ENCODE assay signal across 8 mouse cellular contexts in genomic region chr11:51650261-51650660, GRCm38 (mm10). TPM values are rescaled to one million over a fixed set of nuclear protein-coding genes. Genes with fewer than 3 reads are reported as not detected.
DNase-seq lines count a peak whose midpoint lies in the region; ATAC-seq and TF ChIP-seq lines count a peak whose summit lies in the region.

No protein-coding gene starts in this region.

- H3K4me3 ChIP-seq in kidney, embryonic 14.5 days (ENCODE audit: low read length): peak overlapping the region; percentile 47
- H3K4me3 ChIP-seq in forebrain, postnatal 0 days (ENCODE audit: low read depth, low read length): peak overlapping the region; percentile 64
- H3K4me3 ChIP-seq in liver, embryonic 14.5 days (ENCODE audit: insufficient read depth in 1 of 2, low read depth in 2 of 2, low read length in 2 of 2): peak overlapping the region; percentile 54 to 58
- H3K4me3 ChIP-seq in stomach, embryonic 14.5 days (ENCODE audit: low read depth, low read length): peak overlapping the region; percentile 67

- DNase-seq in kidney, adult 11 months: no peak
- DNase-seq in R1 (ENCODE audit: low read depth, low spot score): peak; percentile 50
- no peak for DNase-seq in forebrain, postnatal 0 days
- no peak for DNase-seq in liver, embryonic 14.5 days (ENCODE audit: low read depth in 3 of 3, low spot score in 3 of 3)
- no peak for DNase-seq in urinary bladder, postnatal 14 days (ENCODE audit: low spot score)
- DNase-seq in ovary, adult 18-20 months (ENCODE audit: low spot score): no peak

- peak overlapping the region; percentile 74 for H3K9ac ChIP-seq in kidney, embryonic 14.5 days (ENCODE audit: low read depth, low read length)
- H3K9ac ChIP-seq in forebrain, postnatal 0 days: peak overlapping the region; percentile 73
- 0 out of 2 replicates have a peak overlapping the region, but pooled peaks have one; percentile 15 for H3K9ac ChIP-seq in liver, embryonic 14.5 days (replicated peaks)
- H3K9ac ChIP-seq in stomach, embryonic 14.5 days (replicated peaks; ENCODE audit: low read depth, low read length): peak overlapping the region; percentile 55

- H3K27me3 ChIP-seq in kidney, embryonic 14.5 days (ENCODE audit: control insufficient read depth, insufficient read depth, low read length): no peaks in the 10 kb centered on the region
- no peaks in the 10 kb centered on the region for H3K27me3 ChIP-seq in forebrain, postnatal 0 days (ENCODE audit: insufficient read depth, low read length)
- peaks cover 26% of the 10 kb centered on the region for H3K27me3 ChIP-seq in liver, embryonic 14.5 days (ENCODE audit: control insufficient read depth, insufficient read depth, low read length)
- H3K27me3 ChIP-seq in stomach, embryonic 14.5 days (ENCODE audit: control insufficient read depth, insufficient read depth, low read length): no peaks in the 10 kb centered on the region

- peaks cover 28% of the 10 kb centered on the region; the same call in 1 of the 2 replicates for H3K4me1 ChIP-seq in kidney, embryonic 14.5 days (ENCODE audit: control insufficient read depth, insufficient read depth, low read length)
- no peaks in the 10 kb centered on the region for H3K4me1 ChIP-seq in forebrain, postnatal 0 days (ENCODE audit: insufficient read depth)
- 0 out of 4 replicates have a peak, but pooled peaks cover 0 to 2% of the 10 kb centered on the region in 2 experiments for H3K4me1 ChIP-seq in liver, embryonic 14.5 days (replicated peaks; ENCODE audit: control insufficient read depth in 2 of 2, insufficient read depth in 2 of 2, low read length in 1 of 2)
- peaks cover 14% of the 10 kb centered on the region for H3K4me1 ChIP-seq in stomach, embryonic 14.5 days (ENCODE audit: control insufficient read depth, insufficient read depth, low read length)

- H3K9me3 ChIP-seq in kidney, embryonic 14.5 days (ENCODE audit: control insufficient read depth, low read length): no peaks in the 10 kb centered on the region
- H3K9me3 ChIP-seq in forebrain, postnatal 0 days (ENCODE audit: low read length): no peaks in the 10 kb centered on the region
- no peaks in the 10 kb centered on the region for H3K9me3 ChIP-seq in liver, embryonic 14.5 days (ENCODE audit: control insufficient read depth, low read length)
- no peaks in the 10 kb centered on the region for H3K9me3 ChIP-seq in stomach, embryonic 14.5 days (ENCODE audit: control insufficient read depth, low read depth, low read length)

- H3K36me3 ChIP-seq in kidney, embryonic 14.5 days (ENCODE audit: control insufficient read depth, insufficient read depth, low read length): peaks cover 6% of the 10 kb centered on the region; the same call in 1 of the 2 replicates
- no peaks in the 10 kb centered on the region for H3K36me3 ChIP-seq in forebrain, postnatal 0 days (ENCODE audit: insufficient read depth)
- H3K36me3 ChIP-seq in liver, embryonic 14.5 days (replicated peaks; ENCODE audit: control insufficient read depth, insufficient read depth, low read depth): no peaks in the 10 kb centered on the region
- no peaks in the 10 kb centered on the region; the same call in 1 of the 2 replicates for H3K36me3 ChIP-seq in stomach, embryonic 14.5 days (ENCODE audit: control insufficient read depth, insufficient read depth, low read length)

- H3K27ac ChIP-seq in kidney, embryonic 14.5 days (ENCODE audit: low read depth, low read length): peak overlapping the region; percentile 68; the same call in 1 of the 2 replicates
- 0 out of 2 replicates have a peak overlapping the region, but pooled peaks have one; percentile 29 for H3K27ac ChIP-seq in forebrain, postnatal 0 days (ENCODE audit: low read depth, low read length)
- no peak overlapping the region for H3K27ac ChIP-seq in liver, embryonic 14.5 days
- peak overlapping the region; percentile 66 for H3K27ac ChIP-seq in stomach, embryonic 14.5 days (ENCODE audit: low read length)

- no peak for TF ChIP-seq EP300 in liver, embryonic 14.5 days (IDR thresholded peaks at IDR 0.05; ENCODE audit: low read depth)

- peak overlapping the region; percentile 97 for H3K4me2 ChIP-seq in kidney, embryonic 14.5 days (replicated peaks; ENCODE audit: low read depth, low read length)
- peak overlapping the region; percentile 86 for H3K4me2 ChIP-seq in forebrain, postnatal 0 days (ENCODE audit: low read depth)
- peak overlapping the region; percentile 69 for H3K4me2 ChIP-seq in liver, embryonic 14.5 days (ENCODE audit: low read depth)
- peak overlapping the region; percentile 98 for H3K4me2 ChIP-seq in stomach, embryonic 14.5 days (replicated peaks; ENCODE audit: low read depth, low read length)

- under 1% methylated on average over 26 of the region's 30 CpGs for WGBS in kidney, embryonic 14.5 days
- 5% methylated on average over 30 of the region's 30 CpGs for WGBS in forebrain, postnatal 0 days
- WGBS in liver, embryonic 14.5 days (ENCODE audit: insufficient replicate concordance): under 1% methylated on average over 30 of the region's 30 CpGs
- WGBS in stomach, embryonic 14.5 days: under 1% methylated on average over 30 of the region's 30 CpGs

- ATAC-seq in kidney, embryonic 14.5 days (ENCODE audit: low FRiP score, low TSS enrichment): peak; percentile 16; the same call in 1 of the 2 replicates
- ATAC-seq in forebrain, postnatal 0 days: peak; percentile 34; the same call in 1 of the 2 replicates
- no peak for ATAC-seq in liver, embryonic 14.5 days (ENCODE audit: insufficient read depth)
- ATAC-seq in stomach, embryonic 14.5 days (ENCODE audit: insufficient number of reproducible peaks, insufficient read depth, low FRiP score, low read depth): peak; percentile 2; the same call in 1 of the 2 replicates

- TF ChIP-seq CTCF in forebrain, postnatal 0 days (IDR thresholded peaks at IDR 0.05; ENCODE audit: low read depth): no peak
- no peak for TF ChIP-seq CTCF in liver, embryonic 14.5 days (IDR thresholded peaks at IDR 0.05; ENCODE audit: low read depth)

RNA-seq across cellular contexts. Expression of gene N4bp3, which starts 0.4 kb away (rescaled TPM):
- 18.5 and 22.6 TPM in 2 replicates for polyA plus RNA-seq in kidney, embryonic 14.5 days (2014; fragmentation: Nextera tagmentation; extraction: Ambion mirVana)
- 23.4 and 26.4 TPM in 2 replicates for total RNA-seq in forebrain, postnatal 0 days (2014; rRNA removed)
- polyA plus RNA-seq in forebrain, postnatal 0 days (2015; fragmentation: Nextera tagmentation; extraction: Ambion mirVana): 17.3 and 17.9 TPM in 2 replicates
- polyA plus RNA-seq in liver, embryonic 14.5 days (2012; rRNA removed): 1.2 TPM in 2 replicates
- 1.7 and 1.8 TPM in 2 replicates for polyA plus RNA-seq in liver, embryonic 14.5 days (2014; fragmentation: Nextera tagmentation; extraction: Ambion mirVana)
- 12.7 and 13.4 TPM in 2 replicates for polyA plus RNA-seq in stomach, embryonic 14.5 days (2014; fragmentation: Nextera tagmentation; extraction: Ambion mirVana)

RNA-seq across cellular contexts. Expression of gene D930048N14Rik, which starts 0.5 kb away (rescaled TPM):
- polyA plus RNA-seq in kidney, embryonic 14.5 days (2014; fragmentation: Nextera tagmentation; extraction: Ambion mirVana): 2.4 and 3.8 TPM in 2 replicates
- 0.85 and 1.1 TPM in 2 replicates for total RNA-seq in forebrain, postnatal 0 days (2014; rRNA removed)
- 0.39 and 0.46 TPM in 2 replicates for polyA plus RNA-seq in forebrain, postnatal 0 days (2015; fragmentation: Nextera tagmentation; extraction: Ambion mirVana)
- 1.0 TPM in 2 replicates for polyA plus RNA-seq in liver, embryonic 14.5 days (2012; rRNA removed)
- 0.28 TPM in 2 replicates for polyA plus RNA-seq in liver, embryonic 14.5 days (2014; fragmentation: Nextera tagmentation; extraction: Ambion mirVana)
- polyA plus RNA-seq in stomach, embryonic 14.5 days (2014; fragmentation: Nextera tagmentation; extraction: Ambion mirVana): 5.2 and 6.3 TPM in 2 replicates

RNA-seq across cellular contexts. Expression of gene Rmnd5b, which starts 14.6 kb away (rescaled TPM):
- 38.9 and 48.7 TPM in 2 replicates for polyA plus RNA-seq in kidney, embryonic 14.5 days (2014; fragmentation: Nextera tagmentation; extraction: Ambion mirVana)
- total RNA-seq in forebrain, postnatal 0 days (2014; rRNA removed): 70.7 and 88.2 TPM in 2 replicates
- polyA plus RNA-seq in forebrain, postnatal 0 days (2015; fragmentation: Nextera tagmentation; extraction: Ambion mirVana): 74.4 and 75.9 TPM in 2 replicates
- 15.2 and 15.6 TPM in 2 replicates for polyA plus RNA-seq in liver, embryonic 14.5 days (2012; rRNA removed)
- 19.0 and 20.5 TPM in 2 replicates for polyA plus RNA-seq in liver, embryonic 14.5 days (2014; fragmentation: Nextera tagmentation; extraction: Ambion mirVana)
- polyA plus RNA-seq in stomach, embryonic 14.5 days (2014; fragmentation: Nextera tagmentation; extraction: Ambion mirVana): 42.6 and 47.8 TPM in 2 replicates

RNA-seq across cellular contexts. Expression of gene Nhp2, which starts 30.7 kb away (rescaled TPM):
- 211 and 264 TPM in 2 replicates for polyA plus RNA-seq in kidney, embryonic 14.5 days (2014; fragmentation: Nextera tagmentation; extraction: Ambion mirVana)
- 66.5 and 81.2 TPM in 2 replicates for total RNA-seq in forebrain, postnatal 0 days (2014; rRNA removed)
- polyA plus RNA-seq in forebrain, postnatal 0 days (2015; fragmentation: Nextera tagmentation; extraction: Ambion mirVana): 118 and 155 TPM in 2 replicates
- polyA plus RNA-seq in liver, embryonic 14.5 days (2012; rRNA removed): 64.1 and 78.3 TPM in 2 replicates
- polyA plus RNA-seq in liver, embryonic 14.5 days (2014; fragmentation: Nextera tagmentation; extraction: Ambion mirVana): 136 and 144 TPM in 2 replicates
- polyA plus RNA-seq in stomach, embryonic 14.5 days (2014; fragmentation: Nextera tagmentation; extraction: Ambion mirVana): 159 and 174 TPM in 2 replicates

RNA-seq across cellular contexts. Expression of gene 0610009B22Rik, which starts 38.4 kb away (rescaled TPM):
- polyA plus RNA-seq in kidney, embryonic 14.5 days (2014; fragmentation: Nextera tagmentation; extraction: Ambion mirVana): 105 and 142 TPM in 2 replicates
- total RNA-seq in forebrain, postnatal 0 days (2014; rRNA removed): 32.5 and 40.9 TPM in 2 replicates
- polyA plus RNA-seq in forebrain, postnatal 0 days (2015; fragmentation: Nextera tagmentation; extraction: Ambion mirVana): 78.7 and 81.4 TPM in 2 replicates
- polyA plus RNA-seq in liver, embryonic 14.5 days (2012; rRNA removed): 10.9 and 15.6 TPM in 2 replicates
- 36.5 and 41.6 TPM in 2 replicates for polyA plus RNA-seq in liver, embryonic 14.5 days (2014; fragmentation: Nextera tagmentation; extraction: Ambion mirVana)
- 78.1 and 89.0 TPM in 2 replicates for polyA plus RNA-seq in stomach, embryonic 14.5 days (2014; fragmentation: Nextera tagmentation; extraction: Ambion mirVana)

Comparison
In these comparisons a context has a peak if more than half of its experiments do, and no peak if none do; other contexts are left out.
1. H3K9ac ChIP-seq: peak in every context shown above with its lines; median percentile 74 in kidney, embryonic 14.5 days; 73 in forebrain, postnatal 0 days; 55 in stomach, embryonic 14.5 days; 15 in liver, embryonic 14.5 days.